Mouse (Mus musculus): Measurements from ENCODE around the gene Cers6.

Cers6 gene

DNA sequence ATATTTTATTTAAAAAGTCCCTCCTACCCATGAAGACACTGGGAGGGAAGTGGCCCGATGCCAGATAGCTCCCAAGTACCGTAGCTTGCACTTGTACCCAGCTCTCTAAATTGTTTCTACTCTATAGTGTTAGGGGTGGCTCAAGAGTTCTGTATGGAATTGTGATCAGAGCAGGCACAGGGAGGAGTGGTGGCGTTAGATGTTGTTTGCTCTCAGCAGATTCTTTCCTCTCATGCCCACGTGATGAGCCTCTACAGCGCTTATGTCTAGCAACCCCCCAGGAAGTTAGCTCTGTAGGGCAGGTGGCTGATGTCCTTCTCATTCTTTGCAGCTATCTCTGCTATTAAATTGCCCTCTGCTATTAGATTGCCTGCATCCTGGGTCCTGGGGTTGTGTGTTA, 98.8 kb downstream of the Cers6 start:
- DNase-seq (ENCODE audit: low read depth, low spot score): no peak

DNA sequence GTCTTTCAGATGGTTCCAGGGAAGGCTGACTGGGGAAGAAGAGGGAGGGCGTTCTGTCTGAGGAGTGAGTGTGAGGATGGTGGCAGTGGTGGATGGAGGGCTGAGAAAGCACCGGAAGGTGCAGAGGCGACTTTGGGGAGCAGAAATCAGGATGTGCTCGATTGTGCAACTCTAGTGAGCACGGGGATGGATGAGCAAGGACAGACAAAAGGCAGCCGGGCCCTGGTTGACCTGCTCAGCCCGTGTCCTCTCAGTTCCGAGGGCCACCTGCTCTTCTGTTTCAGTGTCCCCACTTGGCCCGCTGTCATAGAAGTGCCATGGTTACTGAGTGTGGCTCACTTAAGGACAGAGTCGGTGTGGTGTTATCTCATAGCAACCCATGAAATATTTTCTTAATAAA, 99.4 kb downstream of the Cers6 start:
- DNase-seq (ENCODE audit: low read depth, low spot score): no peak

DNA sequence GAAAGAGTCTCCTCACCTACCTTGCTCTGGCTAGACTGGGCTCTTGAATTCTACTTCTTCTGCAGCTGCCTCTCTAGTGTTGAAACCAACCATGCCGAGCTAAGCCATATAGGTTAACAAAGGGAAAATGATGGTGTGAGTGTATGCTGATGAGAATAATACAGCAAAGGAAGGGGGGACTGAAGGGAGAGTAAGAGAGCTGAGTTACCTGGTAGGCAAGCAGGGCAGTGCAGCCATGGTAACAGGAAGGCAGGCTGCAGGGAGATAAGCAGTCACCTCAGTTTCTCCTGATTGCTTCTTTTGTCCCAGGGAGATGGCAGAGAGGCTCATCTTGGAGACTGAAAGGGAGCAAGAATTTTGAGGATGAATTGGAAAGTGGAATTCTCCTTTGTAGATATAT, 105.1 kb downstream of the Cers6 start:
- no peak for DNase-seq (ENCODE audit: low read depth, low spot score)

- no peak for DNase-seq (ENCODE audit: low read depth, low spot score)
Observed at GRCm38 (mm10) chr2:68968028-68968427, 106.8 kb downstream of the Cers6 start.

- no peak for DNase-seq (ENCODE audit: low read depth, low spot score)
Observed at GRCm38 (mm10) chr2:68971840-68972239, 110.6 kb downstream of the Cers6 start.

DNA sequence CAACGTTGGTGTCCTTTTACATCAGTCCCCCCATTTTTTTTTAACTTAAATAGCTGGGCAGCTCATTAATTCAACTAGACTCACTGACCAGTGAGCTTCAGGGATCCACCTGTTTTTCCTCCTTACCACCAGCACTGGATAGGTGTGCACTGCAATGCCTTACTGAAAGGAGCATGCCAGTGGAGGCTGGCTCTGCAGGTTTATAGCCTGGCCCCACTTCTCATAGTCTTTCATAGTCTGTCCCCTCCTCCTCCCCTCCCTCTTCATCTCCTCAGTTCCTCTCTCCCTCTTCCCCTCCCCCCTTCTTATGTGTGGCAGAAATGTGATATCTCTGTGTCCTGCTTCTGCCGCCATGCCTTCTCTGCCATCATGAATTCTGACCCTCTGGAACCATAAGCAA, 112.5 kb downstream of the Cers6 start:
- DNase-seq (ENCODE audit: low read depth, low spot score): no peak

DNA sequence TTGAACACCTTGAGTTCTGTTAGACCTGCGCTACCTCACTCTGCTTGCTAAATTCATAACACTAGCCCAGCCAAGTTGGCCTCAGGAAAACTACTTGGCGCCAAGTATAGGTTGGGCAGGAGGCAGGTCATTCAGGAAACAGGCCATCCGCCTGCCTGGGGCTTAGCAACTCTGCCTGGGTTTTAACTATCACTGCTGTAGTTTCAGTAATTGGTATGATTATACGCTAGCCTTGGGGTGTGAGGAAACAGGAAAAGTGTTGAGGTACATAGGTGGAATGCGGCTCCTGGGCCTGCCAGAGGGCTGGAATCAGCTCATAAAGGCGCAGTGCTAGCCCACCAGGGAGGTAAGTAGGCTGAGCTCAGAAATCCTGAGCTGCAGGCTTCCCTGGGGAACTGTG, 114.0 kb downstream of the Cers6 start:
- no peak for DNase-seq (ENCODE audit: low read depth, low spot score)

GRCm38 (mm10) chr2:68975780-68976179, 114.5 kb downstream of the Cers6 start:
- no peak for DNase-seq (ENCODE audit: low read depth, low spot score)

DNA sequence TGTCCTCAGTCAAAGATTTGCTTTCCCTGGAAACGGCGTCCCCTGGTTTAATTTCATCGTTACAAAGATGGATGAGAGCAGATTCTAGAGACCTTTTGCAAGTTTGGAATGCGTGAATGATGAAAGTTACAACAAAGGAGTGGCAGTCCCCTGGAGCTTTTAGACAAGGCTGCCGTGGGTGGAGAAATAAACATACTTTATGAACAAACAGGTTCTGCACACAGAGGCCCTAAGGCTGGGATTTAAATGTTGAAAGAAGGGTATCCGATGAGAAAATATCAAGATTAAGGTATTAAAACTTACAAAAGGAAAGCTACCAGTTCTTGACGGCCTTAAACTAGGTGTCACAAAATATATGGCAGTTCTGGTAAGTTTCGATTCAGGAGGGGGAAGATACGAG, 117.0 kb downstream of the Cers6 start:
- DNase-seq (ENCODE audit: low read depth, low spot score): no peak

GRCm38 (mm10) chr2:68978660-68979604, 117.7 kb downstream of the Cers6 start:
- DNase-seq (ENCODE audit: low read depth, low spot score): no peak

DNA sequence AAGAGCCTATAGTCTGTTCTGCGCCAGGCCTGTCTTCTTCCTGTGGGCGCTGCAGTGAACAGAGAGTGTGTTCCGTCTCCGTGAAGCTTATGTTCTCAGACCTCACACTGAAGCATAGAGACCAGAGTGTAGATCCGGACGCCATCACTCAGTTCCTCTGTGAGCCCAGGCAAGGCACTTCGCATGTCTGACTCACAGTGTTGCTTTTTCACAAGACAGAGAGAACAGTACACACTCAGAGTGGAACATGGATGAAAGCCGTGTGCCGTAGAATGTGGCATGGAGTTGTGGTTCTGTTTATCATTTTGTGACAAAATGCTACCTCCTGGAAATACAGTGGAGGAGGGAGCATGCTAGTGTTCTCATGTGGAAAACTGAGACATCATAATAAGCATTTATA, 120.1 kb downstream of the Cers6 start:
- DNase-seq (ENCODE audit: low read depth, low spot score): no peak

- no peak for DNase-seq (ENCODE audit: low read depth, low spot score)
Observed at GRCm38 (mm10) chr2:68981756-68982409, 120.6 kb downstream of the Cers6 start.

DNA sequence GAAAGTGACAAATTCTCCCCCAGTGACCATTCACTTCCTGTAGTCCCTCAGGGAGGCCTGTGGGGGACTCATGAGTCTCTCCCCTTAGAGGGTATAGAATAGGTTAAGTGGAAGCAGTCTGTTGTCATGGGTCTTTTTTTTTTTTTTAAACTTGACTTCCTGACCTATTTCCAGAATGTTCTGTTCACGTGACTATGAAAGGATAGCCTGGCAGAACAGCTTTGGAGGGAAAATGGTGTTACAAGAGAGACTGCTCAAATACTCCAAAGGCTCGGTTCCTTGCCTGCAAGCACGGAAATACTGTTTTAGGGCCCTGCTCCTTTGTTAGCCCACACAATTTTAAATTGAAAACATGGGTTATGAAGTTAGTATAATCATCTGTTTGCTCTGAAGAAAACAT, 121.7 kb downstream of the Cers6 start:
- no peak for DNase-seq (ENCODE audit: low read depth, low spot score)

DNA sequence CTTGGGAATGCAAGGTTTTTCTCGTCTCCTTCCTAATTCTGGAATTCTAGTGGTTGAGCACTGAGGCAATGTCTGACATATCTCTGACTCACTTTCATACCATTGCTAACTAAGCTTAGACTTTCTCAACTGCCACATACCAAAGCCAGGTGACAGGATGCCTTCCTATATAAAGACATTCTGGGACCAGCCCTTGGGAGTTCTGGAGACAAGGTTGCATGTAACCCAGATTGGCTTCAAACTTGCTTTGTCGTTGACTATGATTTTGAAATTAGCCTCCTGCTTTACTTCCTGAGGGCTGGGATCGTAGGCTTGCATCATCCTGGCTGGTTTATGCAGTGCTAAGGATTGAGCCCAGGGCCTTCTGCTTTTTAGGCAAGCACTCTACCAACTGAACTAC, 122.2 kb downstream of the Cers6 start:
- peak; percentile 98 for DNase-seq (ENCODE audit: low read depth, low spot score)

DNA sequence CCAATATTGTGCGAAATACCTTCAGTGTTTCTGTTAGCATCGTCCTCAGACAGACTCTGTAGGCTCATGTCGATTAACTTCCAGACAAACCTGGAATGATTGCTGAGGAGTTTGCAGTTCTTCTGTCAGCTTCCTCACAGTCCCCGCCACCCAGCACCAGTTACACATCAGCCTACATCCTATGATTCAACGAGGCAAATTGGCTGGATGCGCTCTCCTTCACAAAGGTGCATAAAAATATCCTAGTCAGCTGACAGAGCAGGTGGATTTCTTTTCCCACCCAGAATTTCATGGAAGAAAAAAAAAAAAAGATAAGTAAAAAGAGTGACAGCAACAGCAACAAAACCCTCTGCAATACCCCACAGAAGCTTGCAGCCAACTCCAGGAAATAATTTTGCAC, 127.9 kb downstream of the Cers6 start:
- DNase-seq (ENCODE audit: low read depth, low spot score): no peak

- no peak for DNase-seq (ENCODE audit: low read depth, low spot score)
Observed at GRCm38 (mm10) chr2:68992629-68993028, 131.4 kb downstream of the Cers6 start.

- DNase-seq (ENCODE audit: low read depth, low spot score): no peak
Observed at GRCm38 (mm10) chr2:68994441-68994840, 133.2 kb downstream of the Cers6 start.

DNA sequence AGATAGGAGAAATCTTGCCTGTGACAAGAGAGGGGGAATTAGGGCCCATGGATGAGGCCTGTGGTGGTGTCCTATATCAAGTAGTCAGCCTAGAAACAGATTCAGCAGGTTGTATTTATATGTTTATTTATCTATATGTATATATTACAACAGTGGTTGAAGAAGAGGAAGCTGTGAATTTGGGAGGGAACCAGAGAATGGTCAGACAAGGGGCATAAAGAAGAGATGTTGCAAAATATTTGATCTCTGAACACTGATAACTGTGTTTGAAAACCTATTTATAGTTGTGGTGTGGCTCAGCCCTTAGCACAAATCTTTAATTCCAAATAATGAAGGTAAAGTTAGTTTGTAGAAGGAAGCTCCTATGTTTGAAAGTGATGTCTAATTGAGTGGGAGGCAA, 134.5 kb downstream of the Cers6 start:
- DNase-seq (ENCODE audit: low read depth, low spot score): no peak

DNA sequence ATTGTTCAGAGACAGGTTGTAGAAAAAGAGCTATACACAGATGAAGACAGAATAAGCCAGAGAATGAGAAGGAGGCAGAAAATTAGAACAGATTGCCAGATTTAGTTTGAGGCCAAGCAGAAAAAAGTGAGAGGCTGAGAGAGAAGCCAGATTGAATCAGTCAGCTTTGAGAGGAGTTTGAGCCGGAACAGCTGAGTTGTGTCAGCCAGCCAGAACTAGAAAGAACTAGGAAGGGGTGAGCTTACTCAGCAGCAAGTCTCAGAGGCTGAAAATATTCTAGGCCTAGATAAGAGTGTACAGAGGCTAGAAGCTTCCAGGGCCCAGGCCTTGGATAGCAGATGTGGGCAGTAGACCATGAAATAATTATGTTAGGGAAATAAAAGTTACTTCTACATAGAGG, 135.0 kb downstream of the Cers6 start:
- DNase-seq (ENCODE audit: low read depth, low spot score): no peak

DNA sequence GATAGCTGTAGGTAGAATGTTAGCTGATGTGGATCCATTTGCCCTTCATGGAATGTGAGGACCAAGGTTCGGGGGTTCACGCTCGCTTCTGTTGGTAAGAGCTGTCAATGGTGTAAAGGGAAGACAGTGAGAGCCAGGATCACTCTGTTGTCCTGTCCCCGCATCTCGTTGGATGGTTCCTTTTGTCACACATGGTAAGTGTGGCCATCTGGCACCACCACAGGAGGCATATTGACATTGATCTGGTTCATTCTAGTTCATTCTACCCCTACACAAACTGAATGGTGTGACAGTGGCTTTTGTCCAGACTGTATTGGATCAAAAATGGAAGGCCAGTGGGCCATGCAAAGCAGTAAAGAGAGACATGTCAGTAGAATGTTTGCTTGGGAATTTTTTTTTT, 142.8 kb downstream of the Cers6 start:
- no peak for DNase-seq (ENCODE audit: low read depth, low spot score)

GRCm38 (mm10) chr2:69011392-69011791, 150.2 kb downstream of the Cers6 start:
- no peak for DNase-seq (ENCODE audit: low read depth, low spot score)

GRCm38 (mm10) chr2:69011860-69012259, 150.6 kb downstream of the Cers6 start:
- no peak for DNase-seq (ENCODE audit: low read depth, low spot score)

DNA sequence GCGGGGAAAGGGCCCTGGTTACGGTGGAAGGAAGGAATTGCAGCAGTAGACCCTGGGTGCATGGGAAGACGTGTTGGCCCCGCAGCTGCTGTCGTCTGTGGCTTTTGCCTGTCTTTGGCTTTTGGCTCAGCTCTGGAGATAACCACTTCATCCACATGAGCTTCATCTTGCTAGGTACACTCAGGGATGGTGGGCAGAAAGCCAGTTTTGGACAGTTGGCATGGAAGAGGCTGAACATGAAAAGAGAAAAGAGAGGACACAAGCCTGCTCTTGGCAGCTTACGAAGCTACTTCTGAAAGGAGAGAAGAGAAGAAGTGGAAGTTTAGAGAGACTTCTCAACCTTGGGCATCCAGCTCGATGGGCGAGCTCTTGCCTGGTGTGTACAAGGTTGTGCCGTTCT, 153.0 kb downstream of the Cers6 start:
- DNase-seq (ENCODE audit: low read depth, low spot score): no peak

All from 3T3-L1 (cell line).